Mouse (Mus musculus): Measurements from ENCODE around the gene E130308A19Rik. TPM values are rescaled to one million over a fixed set of nuclear protein-coding genes. Genes with fewer than 3 reads are reported as not detected.

E130308A19Rik gene
- polyA plus RNA-seq, 1 experiment from 2014 or later: 2.9 TPM

GRCm38 (mm10) chr4:59757452-59758435 is 131.7 kb downstream of the E130308A19Rik start:
- H3K79me2 ChIP-seq (ENCODE audit: inconsistent target): no peaks in the 10 kb centered on the region
- H3K36me3 ChIP-seq (ENCODE audit: inconsistent target): no peaks in the 10 kb centered on the region
- H3K27ac ChIP-seq: no peak overlapping the region
- no peak overlapping the region for H3K4me3 ChIP-seq (ENCODE audit: inconsistent target)
- WGBS (ENCODE audit: missing documents): 95% methylated on average over 12 of the region's 12 CpGs

GRCm38 (mm10) chr4:59760016-59760415 is 134.0 kb downstream of the E130308A19Rik start:
- WGBS (ENCODE audit: missing documents): 92% methylated on average over 4 of the region's 4 CpGs
- no peaks in the 10 kb centered on the region for H3K79me2 ChIP-seq (ENCODE audit: inconsistent target)
- no peaks in the 10 kb centered on the region for H3K36me3 ChIP-seq (ENCODE audit: inconsistent target)
- H3K4me3 ChIP-seq (ENCODE audit: inconsistent target): no peak overlapping the region
- no peak overlapping the region for H3K27ac ChIP-seq

GRCm38 (mm10) chr4:59760636-59761364 is 134.8 kb downstream of the E130308A19Rik start:
- no peaks in the 10 kb centered on the region for H3K36me3 ChIP-seq (ENCODE audit: inconsistent target)
- no peaks in the 10 kb centered on the region for H3K79me2 ChIP-seq (ENCODE audit: inconsistent target)
- no peak overlapping the region for H3K4me3 ChIP-seq (ENCODE audit: inconsistent target)
- WGBS (ENCODE audit: missing documents): 69% methylated on average over 9 of the region's 10 CpGs
- no peak overlapping the region for H3K27ac ChIP-seq

- no peak overlapping the region for H3K27ac ChIP-seq
- no peaks in the 10 kb centered on the region for H3K36me3 ChIP-seq (ENCODE audit: inconsistent target)
- no peaks in the 10 kb centered on the region for H3K79me2 ChIP-seq (ENCODE audit: inconsistent target)
- 62% methylated on average over 4 of the region's 4 CpGs for WGBS (ENCODE audit: missing documents)
- no peak overlapping the region for H3K4me3 ChIP-seq (ENCODE audit: inconsistent target)
These were observed 135.3 kb downstream of the E130308A19Rik start for GRCm38 (mm10) chr4:59761365-59761729.

- H3K27ac ChIP-seq: no peak overlapping the region
These were observed 138.9 kb downstream of the E130308A19Rik start for GRCm38 (mm10) chr4:59764950-59765349.

GRCm38 (mm10) chr4:59765385-59766005 is 139.5 kb downstream of the E130308A19Rik start:
- 57% methylated on average over 7 of the region's 7 CpGs for WGBS (ENCODE audit: missing documents)
- Histone ChIP-seq H3K4me3 (ENCODE audit: inconsistent target) (no peak overlapping the region), H3K36me3 (ENCODE audit: inconsistent target) (no peaks in the 10 kb centered on the region; the same call in 1 of the 2 replicates), H3K27ac (no peak overlapping the region), H3K79me2 (ENCODE audit: inconsistent target) (no peaks in the 10 kb centered on the region)

More at GRCm38 (mm10) chr4:59764950-59765349, 138.9 kb downstream of the E130308A19Rik start:
- Histone ChIP-seq H3K79me2 (ENCODE audit: inconsistent target) (no peaks in the 10 kb centered on the region), H3K4me3 (ENCODE audit: inconsistent target) (no peak overlapping the region), H3K36me3 (ENCODE audit: inconsistent target) (no peaks in the 10 kb centered on the region; the same call in 1 of the 2 replicates)
- 70% methylated on average over 6 of the region's 7 CpGs for WGBS (ENCODE audit: missing documents)

- 19% methylated on average over 2 of the region's 2 CpGs for WGBS (ENCODE audit: missing documents)
- Histone ChIP-seq H3K79me2 (ENCODE audit: inconsistent target) (no peaks in the 10 kb centered on the region), H3K36me3 (ENCODE audit: inconsistent target) (peaks cover 10% of the 10 kb centered on the region), H3K4me3 (ENCODE audit: inconsistent target) (no peak overlapping the region), H3K27ac (no peak overlapping the region)
These were observed 141.7 kb downstream of the E130308A19Rik start for GRCm38 (mm10) chr4:59767717-59768116.

GRCm38 (mm10) chr4:59772171-59772879 is 146.3 kb downstream of the E130308A19Rik start:
- Histone ChIP-seq H3K4me3 (ENCODE audit: inconsistent target) (no peak overlapping the region), H3K79me2 (ENCODE audit: inconsistent target) (peaks cover 30% of the 10 kb centered on the region), H3K36me3 (ENCODE audit: inconsistent target) (peaks cover 36% of the 10 kb centered on the region), H3K27ac (no peak overlapping the region)
- WGBS (ENCODE audit: missing documents): 90% methylated on average over 15 of the region's 17 CpGs

GRCm38 (mm10) chr4:59777828-59778227 is 151.8 kb downstream of the E130308A19Rik start:
- peaks cover 85% of the 10 kb centered on the region for H3K79me2 ChIP-seq (ENCODE audit: inconsistent target)
- no peak overlapping the region for H3K27ac ChIP-seq
- peaks cover 26% of the 10 kb centered on the region; the same call in 1 of the 2 replicates for H3K36me3 ChIP-seq (ENCODE audit: inconsistent target)
- 83% methylated on average over 3 of the region's 3 CpGs for WGBS (ENCODE audit: missing documents)
- no peak overlapping the region for H3K4me3 ChIP-seq (ENCODE audit: inconsistent target)

GRCm38 (mm10) chr4:59780568-59780967 is 154.6 kb downstream of the E130308A19Rik start:
- peaks cover 80% of the 10 kb centered on the region for H3K79me2 ChIP-seq (ENCODE audit: inconsistent target)
- no peak overlapping the region for H3K4me3 ChIP-seq (ENCODE audit: inconsistent target)
- H3K36me3 ChIP-seq (ENCODE audit: inconsistent target): peaks cover 3% of the 10 kb centered on the region; the same call in 1 of the 2 replicates
- WGBS (ENCODE audit: missing documents): 44% methylated on average over 1 of the region's 1 CpGs
- no peak overlapping the region for H3K27ac ChIP-seq

- Histone ChIP-seq H3K27ac (peak overlapping the region; percentile 59), H3K4me3 (ENCODE audit: inconsistent target) (peak overlapping the region; percentile 95), H3K79me2 (ENCODE audit: inconsistent target) (peaks cover 55% of the 10 kb centered on the region), H3K36me3 (ENCODE audit: inconsistent target) (no peaks in the 10 kb centered on the region; the same call in 1 of the 2 replicates)
- WGBS (ENCODE audit: missing documents): under 1% methylated on average over 43 of the region's 47 CpGs
These were observed 157.1 kb downstream of the E130308A19Rik start for GRCm38 (mm10) chr4:59782853-59783684.

GRCm38 (mm10) chr4:59783685-59784279 is 157.8 kb downstream of the E130308A19Rik start:
- Histone ChIP-seq H3K4me3 (ENCODE audit: inconsistent target) (peak overlapping the region; percentile 95), H3K27ac (peak overlapping the region; percentile 59), H3K36me3 (ENCODE audit: inconsistent target) (no peaks in the 10 kb centered on the region), H3K79me2 (ENCODE audit: inconsistent target) (peaks cover 48% of the 10 kb centered on the region)
- 2% methylated on average over 36 of the region's 36 CpGs for WGBS (ENCODE audit: missing documents)

GRCm38 (mm10) chr4:59785412-59785811 is 159.4 kb downstream of the E130308A19Rik start:
- H3K27ac ChIP-seq: peak overlapping the region; percentile 56
- H3K36me3 ChIP-seq (ENCODE audit: inconsistent target): no peaks in the 10 kb centered on the region
- H3K79me2 ChIP-seq (ENCODE audit: inconsistent target): peaks cover 32% of the 10 kb centered on the region
- WGBS (ENCODE audit: missing documents): 38% methylated on average over 2 of the region's 2 CpGs
- H3K4me3 ChIP-seq (ENCODE audit: inconsistent target): no peak overlapping the region
